Mouse (Mus musculus) heart, adult 18-20 months (tissue): ENCODE results near the gene Shisa7. TPM values are rescaled to one million over a fixed set of nuclear protein-coding genes. Genes with fewer than 3 reads are reported as not detected.
"Not testable (repeated sequence)": the region's sequence is repeated elsewhere in the genome, so short reads cannot be mapped to it uniquely, and the experiment has no call there.

ENCODE experiments used
- DNase-seq, 2 experiments: peaks; one replicate each; pipeline ENCODE4 v3.0.0; 2021 to 2022; ENCODE audit warnings: mixed read lengths in 1 of 2
- long read RNA-seq, 2 experiments: library from polyadenylated mRNA; stranded (forward); transcript quantifications; one replicate each; pipeline ENCODE4 v2.0.0; 2021
- total RNA-seq, 2 experiments: library from RNA; stranded (reverse); gene quantifications; 2 replicates each; pipeline ENCODE4 v1.2.3; 2021

Gene Shisa7
- total RNA-seq: not detected
- long read RNA-seq, experiment 1: 0 reads
- long read RNA-seq, experiment 2: 0 reads

DNA sequence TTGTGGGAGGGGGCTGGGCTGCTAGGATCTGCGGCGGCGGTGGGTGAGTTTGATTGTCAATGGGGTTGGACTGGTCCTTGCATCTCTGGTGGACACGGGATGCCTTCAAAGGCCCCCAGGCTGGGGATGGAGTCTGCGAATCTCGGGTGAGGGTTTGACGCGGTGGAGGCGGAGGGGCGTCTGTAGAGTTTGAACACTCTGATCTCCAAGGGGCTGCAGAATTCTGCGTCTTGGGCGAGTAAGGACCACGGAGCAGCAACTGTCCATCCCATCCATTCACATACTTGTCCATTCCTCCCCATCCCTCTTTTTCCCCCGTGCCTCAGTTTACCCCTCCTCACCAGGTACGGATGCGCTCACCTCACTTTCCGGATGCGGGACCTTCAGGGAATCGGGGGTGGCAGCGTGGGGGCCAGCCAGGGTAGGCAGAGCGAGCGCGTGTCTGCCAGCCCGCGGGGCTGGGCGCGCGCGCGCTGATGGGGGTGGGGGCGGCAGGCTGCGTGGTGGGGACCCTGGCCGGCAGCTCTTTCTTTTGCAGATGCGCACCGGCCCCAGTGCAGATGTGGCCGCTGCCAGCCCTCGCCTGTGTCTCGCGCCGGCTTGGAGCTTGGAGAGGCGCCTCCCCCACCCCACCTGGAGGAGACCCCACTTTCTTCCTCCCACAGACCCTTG lies at the start of gene Shisa7:
Gene Shisa7 (minus strand): TSS at position 452 of the 672 bp plus-strand sequence.
- no peak for DNase-seq

DNA sequence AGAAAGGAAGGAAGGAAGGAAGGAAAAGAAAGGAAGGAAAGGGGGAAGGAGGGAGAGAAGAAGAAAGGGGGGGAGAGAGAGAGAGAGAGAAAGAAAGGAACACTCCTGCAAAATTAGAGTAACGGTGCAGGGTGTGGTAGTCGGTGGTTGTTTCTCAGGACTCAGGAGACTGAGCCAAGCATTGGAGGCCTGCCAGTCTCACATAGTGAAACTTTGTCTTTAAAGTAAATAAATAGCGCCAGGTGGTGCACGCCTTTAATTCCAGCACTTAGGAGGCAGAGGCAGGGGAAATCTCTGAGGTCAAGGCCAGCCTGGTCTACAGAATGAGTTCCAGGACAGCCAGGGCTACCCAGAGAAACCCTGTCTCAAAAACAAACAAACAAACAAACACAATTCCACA lies 42.2 kb upstream of the Shisa7 start:
- peak in 1 of 2 experiments; percentile 43 for DNase-seq

DNA sequence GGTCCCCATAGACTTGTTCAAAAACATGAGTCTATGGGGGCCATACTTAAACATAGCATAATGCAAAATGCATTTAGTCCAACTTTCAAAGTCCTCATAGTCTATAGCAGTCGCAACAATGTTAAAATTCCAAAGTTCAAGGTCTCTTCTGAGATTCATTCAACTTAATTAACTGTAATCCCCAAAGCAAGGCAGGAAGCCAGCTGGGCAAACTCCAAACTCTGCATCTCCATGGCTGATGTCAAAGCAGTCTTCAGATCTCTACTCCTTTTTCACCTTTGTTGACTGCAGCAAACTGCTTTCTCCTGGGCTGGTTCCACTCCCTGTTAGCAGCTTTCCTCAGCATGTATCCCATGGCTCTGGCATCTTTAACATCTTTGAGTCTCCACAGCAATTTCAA lies 34.5 kb upstream of the Shisa7 start:
- not testable (repeated sequence) for DNase-seq

DNA sequence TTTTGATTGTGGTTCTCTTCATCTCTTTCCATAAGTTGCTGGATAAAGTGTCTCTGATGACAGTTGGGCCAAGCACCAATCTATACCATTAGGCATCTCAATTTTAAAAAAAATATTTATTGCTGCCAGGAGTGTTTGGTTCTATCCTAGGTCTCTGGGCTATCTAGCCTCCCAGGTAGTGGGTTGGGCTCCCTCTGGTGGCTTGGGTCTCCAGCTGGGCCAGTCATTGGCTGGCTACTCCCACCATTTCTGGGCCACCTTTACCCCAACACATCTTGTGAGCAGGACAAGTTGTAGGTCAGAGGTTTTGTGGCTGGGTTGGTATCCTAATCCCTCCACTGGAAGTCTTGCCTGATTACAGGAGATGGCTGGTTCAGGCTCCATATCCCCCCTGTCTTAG lies 33.7 kb upstream of the Shisa7 start:
- peak in 1 of 2 experiments; percentile 30 for DNase-seq

DNA sequence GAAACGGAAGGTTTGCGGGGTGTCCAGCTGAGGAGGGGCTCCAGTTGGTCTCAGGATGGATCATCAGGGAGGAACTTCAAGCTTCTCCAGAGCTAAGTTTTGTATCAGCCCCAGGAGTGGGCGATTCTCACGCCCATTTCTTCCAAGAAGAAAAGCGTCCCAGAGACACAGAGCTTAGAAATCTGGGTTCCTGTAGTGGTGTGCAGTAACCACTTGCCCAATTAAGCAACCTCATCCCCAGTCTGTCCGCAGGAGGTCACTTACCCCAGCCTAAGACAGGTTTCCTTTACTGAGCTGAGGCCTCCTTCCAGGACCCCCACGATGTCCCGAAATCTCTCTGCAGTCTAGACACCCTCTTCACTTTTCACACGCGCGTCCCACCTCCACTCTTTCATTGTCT lies 32.7 kb upstream of the Shisa7 start:
- no peak for DNase-seq

DNA sequence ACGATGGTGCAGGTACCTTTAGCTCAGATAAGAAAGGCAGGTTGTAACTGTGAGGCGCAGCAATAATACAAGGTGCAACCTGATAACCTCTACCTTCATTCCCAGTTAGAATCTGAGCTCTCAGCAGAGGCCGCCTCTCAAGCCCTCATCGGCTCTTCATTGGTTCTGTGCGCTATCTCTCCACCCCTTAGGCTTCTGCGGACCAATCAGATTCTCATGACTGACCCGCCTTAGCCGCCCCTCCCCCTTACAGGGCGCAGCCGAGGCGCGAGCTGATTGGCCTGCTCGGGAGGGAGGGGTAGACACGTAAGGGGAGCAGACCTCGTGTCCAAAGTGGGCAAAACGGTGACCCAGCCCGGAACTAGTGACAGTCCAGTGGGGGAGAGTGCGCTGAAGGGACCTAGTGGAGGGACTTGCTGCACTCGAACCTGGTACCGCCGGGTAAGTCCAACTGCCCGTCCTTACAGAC lies 32.3 kb upstream of the Shisa7 start, which contains the start of gene Isoc2a:
Gene Isoc2a (plus strand): TSS at position 401 of the 469 bp plus-strand sequence.
- peak; percentile 91 to 96 for DNase-seq

DNA sequence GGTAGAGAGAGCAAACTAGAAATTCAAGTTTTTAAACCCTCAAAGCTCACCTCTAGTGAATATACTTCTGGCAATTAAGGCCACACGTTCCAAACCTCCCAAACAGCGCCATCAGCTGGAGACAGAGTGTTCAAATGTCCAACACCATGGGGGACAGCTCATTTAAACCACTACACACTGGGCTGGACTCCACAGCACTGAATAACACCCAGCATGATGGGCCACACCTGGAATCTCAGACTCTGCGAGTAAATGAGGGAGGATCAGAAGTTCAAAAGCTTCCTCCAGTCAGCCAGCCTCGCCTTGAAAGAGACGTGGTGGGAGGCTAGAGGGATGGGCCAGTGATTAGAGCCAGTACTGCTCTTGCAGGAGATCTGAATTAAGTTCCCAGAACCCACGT lies 25.6 kb upstream of the Shisa7 start, which contains the start of gene Isoc2b:
Gene Isoc2b (minus strand): TSS at position 126 of the 400 bp plus-strand sequence.
- DNase-seq: no peak

DNA sequence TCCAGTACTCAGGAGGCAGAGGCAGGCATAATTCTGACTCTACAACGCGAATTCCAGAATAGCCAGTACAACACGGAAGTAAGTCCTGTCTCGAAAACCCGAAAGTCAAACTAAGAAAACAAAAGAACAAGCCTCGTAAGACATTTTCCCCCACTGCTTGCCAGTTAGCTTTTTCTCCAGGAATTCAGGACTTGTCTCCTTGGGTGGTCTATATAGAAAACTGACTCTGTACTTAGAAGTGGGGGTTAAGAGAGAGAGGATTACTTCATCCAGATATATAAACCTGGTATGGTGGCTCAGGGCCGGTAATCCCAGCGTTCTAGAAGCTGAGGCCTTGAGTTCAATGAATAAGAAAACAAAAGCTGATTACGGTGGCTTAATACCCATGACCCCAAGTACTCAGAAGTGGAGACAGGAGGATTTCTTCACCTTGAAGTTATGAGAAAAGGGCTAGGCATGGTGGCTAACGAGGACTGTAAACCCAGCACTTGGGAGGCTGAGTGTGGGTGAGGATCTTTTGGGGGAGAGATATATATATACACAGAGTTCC lies 22.2 kb upstream of the Shisa7 start:
- no peak for DNase-seq

DNA sequence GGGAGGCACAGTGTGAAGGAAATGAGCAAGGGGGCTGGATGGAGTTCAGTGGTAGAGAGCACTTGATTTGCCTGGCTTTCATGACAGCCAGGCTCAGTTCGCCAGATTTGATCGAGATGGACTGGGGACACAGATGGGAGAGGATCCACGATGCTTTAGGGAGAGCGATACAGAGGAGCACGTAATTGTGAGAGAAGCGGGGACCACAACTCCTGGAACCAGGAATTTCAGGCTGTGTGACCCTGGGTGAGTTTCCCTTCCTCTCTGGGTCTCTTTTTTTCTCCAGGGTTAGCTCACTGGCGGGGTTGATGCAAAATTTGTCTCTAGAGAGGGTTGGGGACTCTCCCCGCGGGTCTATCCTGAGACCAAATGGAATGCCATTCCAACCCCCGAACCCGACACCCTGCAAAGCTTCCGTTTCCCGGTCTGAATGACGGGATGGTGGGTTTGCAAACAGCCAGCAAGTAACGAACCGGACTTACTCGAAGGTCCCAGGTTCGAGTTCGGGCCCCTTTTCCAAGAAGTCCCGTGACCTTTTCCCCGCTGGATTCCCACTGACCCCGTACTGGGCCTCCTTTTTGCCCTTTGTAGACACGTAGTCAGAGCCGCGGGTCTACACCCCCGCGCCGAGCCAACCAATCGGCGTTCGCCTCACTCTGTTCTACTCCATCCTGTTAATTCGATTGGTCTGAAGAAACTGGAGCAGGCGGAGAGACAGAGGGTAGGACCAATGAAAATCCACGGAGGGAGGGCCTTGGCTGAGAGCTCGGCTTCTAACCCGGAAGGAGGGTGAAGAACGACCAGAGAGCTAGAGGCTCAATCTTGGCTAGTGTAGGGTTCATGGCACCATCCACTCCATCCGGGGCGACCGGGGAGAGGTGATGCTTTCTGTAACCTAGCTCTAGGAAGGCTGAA lies 21.3 kb upstream of the Shisa7 start:
- peak; percentile 99 for DNase-seq

DNA sequence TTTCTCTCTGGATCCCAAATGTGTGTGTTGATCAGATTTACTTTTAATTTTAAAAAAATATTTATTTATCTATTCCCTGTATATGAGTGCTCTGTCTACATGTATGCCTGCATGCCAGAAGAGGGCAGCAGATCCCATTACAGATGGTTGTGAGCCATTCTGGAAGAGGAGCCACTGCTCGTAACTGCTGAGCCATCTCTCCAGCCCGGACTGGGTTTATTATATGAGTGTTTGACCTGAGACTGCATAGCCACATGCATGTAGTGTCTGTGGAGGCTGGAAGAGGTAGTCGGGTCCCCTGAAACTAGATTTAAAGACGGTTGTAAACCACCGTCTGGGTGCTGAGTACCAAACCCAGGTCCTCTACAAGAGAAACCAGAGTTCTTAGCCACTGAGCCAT lies 20.6 kb upstream of the Shisa7 start:
- DNase-seq: peak; percentile 45 to 53

DNA sequence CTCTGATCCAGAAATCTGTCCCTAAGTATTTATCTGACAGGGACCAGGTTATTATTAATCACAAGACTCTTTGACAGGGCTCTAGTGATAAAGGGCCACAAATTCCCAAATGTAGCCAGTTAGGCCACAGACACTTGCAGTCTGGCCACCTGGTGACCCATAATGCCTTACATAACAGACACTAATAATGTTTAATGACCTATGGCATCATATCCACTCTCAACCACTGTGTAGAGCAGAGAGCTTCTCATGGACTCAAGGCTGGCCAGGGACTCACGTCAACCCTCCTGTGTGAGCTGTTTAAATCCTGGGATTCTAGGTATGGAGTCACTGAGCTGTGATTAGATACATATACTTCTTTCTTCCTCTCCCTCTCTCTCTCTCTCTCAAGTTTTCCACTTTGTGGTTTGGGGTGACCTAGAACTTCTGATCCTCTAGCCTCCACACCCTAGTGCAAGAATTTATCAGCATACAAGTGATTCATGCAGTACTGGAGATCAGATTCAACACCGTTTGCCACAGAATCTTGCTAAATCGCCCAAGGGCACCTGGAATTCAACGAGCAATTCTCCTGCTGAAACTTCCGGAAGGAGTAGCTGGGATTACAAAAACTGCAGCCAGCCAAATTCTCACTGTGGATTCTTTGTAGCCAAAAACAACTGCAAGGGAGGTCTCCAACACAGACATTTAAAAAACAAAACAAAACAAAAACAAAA lies 19.8 kb upstream of the Shisa7 start:
- no peak for DNase-seq

DNA sequence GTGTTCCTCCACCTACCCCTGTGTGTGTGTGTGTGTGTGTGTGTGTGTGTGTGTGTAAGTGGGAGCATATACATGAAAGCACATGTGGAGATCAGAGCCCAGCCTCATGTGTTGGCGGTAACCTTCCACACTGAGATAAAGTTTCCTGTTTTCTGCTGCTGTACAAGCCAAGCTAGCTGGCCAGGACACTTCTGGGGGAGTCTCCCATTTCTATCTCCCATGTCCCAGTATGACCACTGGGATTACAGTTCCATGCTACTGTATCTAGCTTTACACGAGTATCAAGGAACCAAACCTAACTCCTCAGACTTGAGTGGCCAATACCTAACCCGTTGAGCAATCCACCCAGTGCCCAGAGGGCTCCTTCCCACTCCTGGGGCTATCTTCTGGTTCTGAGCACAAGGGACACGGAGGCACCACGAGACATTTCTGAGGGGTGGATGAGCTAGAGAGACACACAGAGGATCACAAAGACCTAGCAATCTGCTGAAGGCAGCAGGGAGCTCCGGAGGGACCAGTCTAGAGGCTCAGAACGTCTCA lies 19.1 kb upstream of the Shisa7 start:
- peak; percentile 23 to 25 for DNase-seq

DNA sequence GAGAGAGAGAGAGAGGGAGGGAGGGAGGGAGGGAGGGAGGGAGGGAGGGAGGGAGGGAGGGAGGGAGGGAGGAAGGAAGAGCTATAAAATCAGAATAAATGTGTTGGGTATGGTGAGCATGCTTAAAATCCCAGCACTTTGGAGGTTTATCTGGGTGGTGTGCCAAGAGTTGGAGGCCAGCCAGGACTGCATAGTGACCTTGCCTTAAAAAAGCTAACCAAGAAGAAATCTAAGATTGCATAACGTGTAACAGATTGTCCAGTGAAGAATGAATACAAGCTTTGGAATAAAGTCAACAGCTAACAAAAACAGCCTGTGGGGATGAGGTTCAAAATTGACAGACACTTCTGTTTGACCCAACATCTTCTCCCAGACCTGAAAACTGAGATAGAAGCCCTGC lies 18.5 kb upstream of the Shisa7 start:
- DNase-seq: peak; percentile 81 to 89

DNA sequence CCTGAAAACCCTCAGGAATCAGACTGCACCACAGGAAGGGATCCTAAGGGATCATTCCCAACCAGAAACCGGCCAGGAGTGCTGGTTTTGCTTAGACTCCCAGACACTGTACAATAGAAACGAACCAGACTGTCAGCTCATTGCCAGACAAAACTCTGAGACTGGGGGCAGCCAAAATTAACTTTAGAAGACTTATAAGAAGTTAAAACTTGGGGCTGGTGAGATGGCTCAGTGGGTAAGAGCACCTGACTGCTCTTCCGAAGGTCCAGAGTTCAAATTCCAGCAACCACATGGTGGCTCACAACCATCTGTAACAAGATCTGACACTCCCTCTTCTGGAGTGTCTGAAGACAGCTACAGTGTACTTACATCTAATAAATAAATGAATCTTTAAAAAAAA lies 16.4 kb upstream of the Shisa7 start:
- not testable (repeated sequence) for DNase-seq

DNA sequence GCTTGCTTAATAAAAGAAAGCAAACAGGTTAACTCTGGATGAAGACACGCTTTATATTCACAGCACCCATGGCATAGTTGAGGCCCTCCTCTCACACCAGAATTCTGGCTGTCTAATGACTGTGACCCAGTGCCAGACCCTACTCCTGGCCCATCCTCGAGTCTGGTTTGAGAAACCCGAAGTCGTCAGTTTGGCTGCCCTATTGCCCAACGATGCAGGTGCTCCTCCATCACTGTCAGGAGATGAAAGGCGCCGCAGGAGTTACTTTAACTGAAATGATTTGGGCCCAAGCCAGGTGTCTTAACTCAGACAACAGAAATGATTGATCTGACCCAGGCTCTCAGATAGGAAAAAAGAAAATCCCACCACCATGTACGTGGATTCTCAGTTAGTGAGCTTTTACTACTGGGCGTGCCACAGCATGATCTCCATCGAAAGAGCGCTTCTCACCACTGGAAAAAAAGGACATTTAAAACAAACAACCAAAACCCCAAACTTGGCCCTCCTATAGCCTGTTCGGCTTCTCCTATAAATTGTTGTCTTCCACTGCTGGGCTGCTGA lies 15.0 kb upstream of the Shisa7 start:
- no peak for DNase-seq

DNA sequence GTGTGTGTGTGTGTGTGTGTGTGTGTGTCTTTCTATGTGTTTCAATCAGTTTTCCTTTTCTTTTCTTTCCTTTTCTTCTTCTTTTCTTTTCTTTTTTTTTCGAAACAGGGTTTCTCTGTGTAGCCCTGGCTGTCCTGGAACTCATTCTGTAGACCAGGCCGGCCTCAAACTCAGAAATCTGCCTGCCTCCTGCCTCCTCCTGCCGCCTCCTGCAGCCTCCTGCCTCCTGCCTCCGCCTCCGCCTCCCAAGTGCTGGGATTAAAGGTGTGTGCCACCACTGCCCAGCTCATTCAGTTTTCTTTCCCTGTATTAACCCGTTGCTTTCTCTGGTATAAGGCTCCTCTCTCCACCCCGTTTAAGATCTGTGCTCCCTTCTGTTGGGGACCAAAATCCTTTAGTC lies 12.8 kb upstream of the Shisa7 start:
- DNase-seq: no peak

DNA sequence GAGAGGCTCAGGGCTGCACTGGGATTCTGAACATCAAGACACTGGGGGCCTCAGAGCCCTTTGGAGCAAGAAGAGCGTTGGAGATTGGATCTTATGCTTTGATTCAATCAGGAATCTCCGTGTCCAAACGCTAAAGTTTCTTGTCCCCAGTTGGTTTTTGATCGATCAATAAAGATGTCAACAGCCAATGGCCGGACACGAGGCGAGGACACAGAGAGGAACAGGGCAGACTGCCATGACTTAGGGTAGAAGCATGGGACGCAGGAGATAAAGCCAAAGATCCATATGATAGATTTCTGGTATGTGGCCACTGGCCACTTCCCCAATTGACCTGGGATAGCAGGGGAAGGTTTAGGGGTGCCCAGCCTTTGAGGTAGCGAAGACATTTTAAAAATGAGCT lies 12.0 kb upstream of the Shisa7 start:
- no peak for DNase-seq

DNA sequence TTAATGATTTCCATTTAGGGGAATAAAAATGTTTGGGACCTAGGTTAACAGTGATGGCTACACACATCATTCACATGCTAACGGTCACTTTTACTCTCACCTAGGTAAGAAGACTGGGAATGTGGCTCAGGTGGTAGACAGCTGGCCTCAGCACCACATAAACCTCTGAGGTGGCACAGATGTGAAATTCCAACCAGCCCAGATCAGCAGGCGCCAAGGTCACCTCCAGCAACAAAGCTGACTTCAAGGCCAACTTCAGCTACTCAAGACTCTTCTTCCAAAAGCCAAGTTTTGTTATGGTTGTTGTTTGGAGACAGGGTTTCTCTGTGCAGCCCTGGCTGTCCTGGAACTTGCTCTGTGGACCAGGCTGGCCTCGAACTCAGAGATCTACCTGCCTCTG lies 9.1 kb upstream of the Shisa7 start:
- no peak for DNase-seq

DNA sequence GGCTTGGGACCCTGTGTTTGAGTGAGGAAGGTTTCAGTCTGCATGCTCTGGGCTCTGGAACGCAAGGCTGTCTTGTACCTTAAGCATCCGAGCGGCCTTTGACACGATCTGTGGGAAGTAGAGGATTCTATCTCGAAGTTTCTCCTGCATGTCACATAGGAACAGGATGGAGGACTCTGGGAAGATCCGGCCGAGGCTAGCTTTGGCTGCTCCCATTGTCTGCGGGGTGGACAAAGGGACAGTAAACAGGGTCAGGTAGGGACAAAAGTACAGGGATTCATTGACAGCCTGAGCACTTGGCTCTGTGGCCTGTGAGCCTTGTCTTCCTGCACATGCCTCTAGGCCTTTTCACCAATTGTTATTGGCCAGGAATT lies 6.8 kb upstream of the Shisa7 start:
- DNase-seq: no peak

DNA sequence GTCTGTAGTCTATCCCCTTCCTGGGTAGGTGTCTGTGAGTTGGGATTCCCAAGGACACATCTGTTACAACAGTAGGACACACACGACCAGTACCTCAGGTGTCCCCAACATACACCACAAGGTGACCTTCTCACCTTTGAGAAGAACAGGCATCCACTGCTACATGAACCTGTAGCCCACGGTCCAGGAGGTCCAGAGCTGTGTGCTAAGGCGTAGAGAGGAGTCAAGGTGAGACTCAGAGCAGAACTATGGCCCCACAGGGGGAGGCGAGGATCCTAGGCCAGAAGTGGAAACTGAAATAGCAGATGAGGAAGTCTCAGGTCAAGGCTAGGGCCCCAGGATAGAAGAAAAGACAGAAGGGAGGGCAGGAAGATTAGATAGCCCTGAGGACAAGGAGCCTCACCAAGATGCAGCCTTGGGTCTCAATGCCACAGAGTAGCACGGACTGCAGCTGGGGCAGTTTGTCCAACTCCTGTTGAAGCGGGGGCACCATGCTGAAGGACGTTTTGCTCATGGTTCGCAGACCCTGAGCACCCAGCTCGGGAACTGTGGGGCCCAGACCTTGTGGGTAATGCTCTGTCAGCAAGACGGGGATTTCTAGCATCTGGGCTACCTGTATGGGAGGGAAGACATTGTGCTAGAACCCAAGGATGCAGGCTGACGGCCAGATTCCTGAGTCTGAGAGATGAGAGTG lies 6.3 kb upstream of the Shisa7 start:
- no peak for DNase-seq

DNA sequence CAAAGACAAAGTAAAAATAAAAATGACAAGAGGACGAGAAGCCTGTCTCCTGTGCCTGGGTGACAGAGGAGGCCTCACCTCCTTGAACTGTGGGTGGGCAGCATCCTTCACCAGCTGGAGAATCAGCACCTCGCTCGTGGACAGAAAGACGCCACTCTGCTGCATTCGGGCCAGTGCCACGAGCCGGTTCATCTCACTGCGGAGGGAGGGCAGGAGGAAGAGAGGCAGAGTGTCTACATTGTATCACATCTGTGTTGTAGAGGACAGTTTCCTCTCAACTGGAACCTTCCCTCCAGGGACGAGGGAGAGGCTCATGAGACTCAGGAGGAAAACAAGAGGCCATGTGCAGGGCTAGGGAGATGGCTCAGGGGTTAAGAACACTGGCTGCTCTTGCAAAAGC lies 4.9 kb upstream of the Shisa7 start:
- DNase-seq: no peak
